Mouse (Mus musculus): ENCODE results near the gene P4htm.

Gene P4htm

DNA sequence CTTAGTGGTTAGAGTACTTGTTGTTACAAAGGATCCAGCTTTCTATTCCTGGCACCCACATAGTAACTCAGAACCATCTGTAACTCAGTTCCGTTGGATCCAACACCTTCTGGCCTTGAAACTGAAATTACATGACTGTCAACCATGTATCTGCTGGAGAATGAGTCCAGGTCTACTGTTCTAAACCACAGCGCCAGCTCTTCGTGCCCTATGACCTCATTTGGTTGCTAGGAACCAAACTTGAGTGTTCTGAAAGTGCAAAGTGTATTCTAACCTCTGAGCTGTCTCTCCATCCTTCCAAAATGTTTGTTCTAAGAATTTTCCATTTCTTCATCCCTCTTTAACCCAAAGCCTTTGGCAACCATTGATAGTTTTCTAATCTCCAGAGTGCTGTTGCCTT, 51.5 kb downstream of the P4htm start:
- DNase-seq, result peak; percentile 13

DNA sequence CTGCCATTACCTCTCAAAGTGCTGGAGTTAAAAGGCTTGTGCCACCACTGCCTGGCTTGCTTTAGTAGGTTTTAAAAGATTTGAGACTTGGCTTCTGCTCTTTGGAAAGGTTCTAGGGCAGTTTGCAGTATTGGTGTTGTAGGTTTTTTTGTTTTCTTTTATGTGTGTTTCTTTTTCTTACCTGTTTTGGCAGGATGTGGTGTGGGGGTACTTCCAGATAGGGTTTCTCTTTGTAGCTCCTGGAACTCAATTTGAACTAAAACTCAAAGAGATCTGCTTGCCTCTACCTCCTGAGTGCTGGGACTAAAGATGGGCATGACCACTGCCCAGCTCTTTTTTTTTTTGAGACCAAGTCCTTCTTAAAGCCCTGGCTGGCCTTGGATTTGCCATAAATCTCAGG, 56.6 kb downstream of the P4htm start:
- DNase-seq, result no peak

DNA sequence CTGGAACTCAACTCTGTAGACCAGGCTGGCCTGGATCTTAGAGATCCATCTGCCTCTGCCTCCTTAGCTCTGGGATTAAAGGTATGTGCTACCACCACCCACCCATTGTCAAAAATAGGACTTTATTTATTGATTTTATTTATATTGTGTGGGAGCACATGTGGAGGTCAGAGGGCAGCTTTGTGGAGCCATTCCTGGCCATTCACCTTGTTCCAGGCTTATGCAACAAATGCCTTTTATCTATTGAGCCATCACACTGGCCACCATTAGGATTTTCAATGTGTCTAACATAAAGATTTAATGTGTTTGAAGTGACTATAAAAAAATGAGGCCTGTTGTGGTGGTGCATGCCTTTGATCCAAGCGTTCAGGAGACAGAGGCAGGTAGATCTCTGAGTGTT, 66.0 kb downstream of the P4htm start:
- DNase-seq, result no peak

DNA sequence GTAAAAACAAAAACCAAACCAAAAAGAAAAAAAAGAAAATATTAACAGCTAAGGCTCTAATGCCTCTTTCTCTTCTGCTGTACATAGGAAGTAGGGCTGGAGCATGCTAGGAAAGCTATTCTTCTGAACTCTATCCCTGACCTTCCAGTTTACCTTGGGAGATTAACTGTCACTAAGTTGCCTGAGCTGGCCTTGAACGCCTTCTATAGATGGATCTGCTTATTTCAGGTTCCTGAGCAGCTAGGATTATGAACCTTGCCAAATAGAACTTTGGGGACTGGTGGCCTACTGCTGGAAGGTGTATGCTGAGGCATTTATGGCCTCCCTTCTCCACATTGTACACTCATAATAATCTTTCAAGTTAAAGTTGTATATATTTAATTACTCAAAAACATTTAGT, 66.5 kb downstream of the P4htm start:
- no peak for DNase-seq
